8 mouse cellular contexts compared by ENCODE assay signal in the genomic region with DNA sequence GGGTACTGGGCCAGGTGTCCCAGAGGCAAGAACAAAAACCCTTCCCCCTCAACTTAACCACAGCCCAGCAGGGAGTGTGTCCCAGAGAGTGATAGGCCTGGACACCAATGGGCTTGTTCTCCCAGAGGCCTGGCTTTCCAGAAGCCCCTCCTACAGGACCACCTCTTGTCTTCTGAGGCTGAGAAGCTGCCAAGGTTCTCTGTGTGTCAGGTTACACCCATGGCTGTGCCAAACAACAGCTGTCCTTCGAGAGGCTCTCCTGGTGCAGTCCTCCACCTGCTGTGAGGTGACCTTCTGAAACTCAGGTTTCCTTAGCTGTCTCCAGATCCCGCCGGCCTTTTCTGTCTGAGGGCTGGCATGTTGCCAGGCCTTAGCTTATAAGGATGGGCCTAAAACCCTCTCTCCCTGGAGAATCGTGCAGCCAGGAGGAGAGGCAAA. TPM values are rescaled to one million over a fixed set of nuclear protein-coding genes. Genes with fewer than 3 reads are reported as not detected.
DNase-seq lines count a peak whose midpoint lies in the region; ATAC-seq and TF ChIP-seq lines count a peak whose summit lies in the region.

No protein-coding gene starts in this region.

- H3K4me2 ChIP-seq in forebrain, embryonic 14.5 days (ENCODE audit: low read length): no peak overlapping the region

- peaks cover 33% of the 10 kb centered on the region for H3K4me1 ChIP-seq in E14TG2a.4 (replicated peaks; ENCODE audit: low read depth, low read length)
- no peaks in the 10 kb centered on the region for H3K4me1 ChIP-seq in forebrain, embryonic 14.5 days (ENCODE audit: control insufficient read depth, insufficient read depth, low read length)
- H3K4me1 ChIP-seq in midbrain, embryonic 10.5 days: peaks cover 6% of the 10 kb centered on the region

- peak; percentile 61 for DNase-seq in brain, adult 2 months (ENCODE audit: low read depth, low spot score)
- peak; percentile 66 for DNase-seq in forebrain, embryonic 14.5 days (ENCODE audit: low spot score)
- DNase-seq in kidney, adult 18-20 months: peak; percentile 37
- peak; percentile 20 for DNase-seq in midbrain, embryonic 10.5 days (ENCODE audit: low spot score)
- no peak for DNase-seq in left cerebral cortex, adult 8-10 months (ENCODE audit: low spot score in 2 of 2)
- DNase-seq in left cerebral cortex, postnatal 36 days (ENCODE audit: low spot score in 2 of 2): no peak

- ATAC-seq in forebrain, embryonic 14.5 days: peak; percentile 71
- ATAC-seq in activated CD4-positive, CD25-positive, alpha-beta regulatory T cell, adult 4 months: no peak

- peak overlapping the region; percentile 42; the same call in 1 of the 2 replicates for H3K4me3 ChIP-seq in E14TG2a.4 (replicated peaks; ENCODE audit: low read length)
- no peak overlapping the region for H3K4me3 ChIP-seq in forebrain, embryonic 14.5 days (ENCODE audit: low read depth, low read length)
- no peak overlapping the region for H3K4me3 ChIP-seq in midbrain, embryonic 10.5 days

- H3K27ac ChIP-seq in forebrain, embryonic 14.5 days (ENCODE audit: low read depth, low read length): no peak overlapping the region
- no peak overlapping the region for H3K27ac ChIP-seq in midbrain, embryonic 10.5 days (replicated peaks)

- WGBS in forebrain, embryonic 14.5 days: 5% methylated on average over 4 of the region's 4 CpGs
- WGBS in midbrain, embryonic 10.5 days: 14% methylated on average over 4 of the region's 4 CpGs

- peaks cover 21% of the 10 kb centered on the region for H3K9me3 ChIP-seq in E14TG2a.4 (ENCODE audit: low read length)
- no peaks in the 10 kb centered on the region for H3K9me3 ChIP-seq in forebrain, embryonic 14.5 days (replicated peaks; ENCODE audit: control insufficient read depth, low read length)
- peaks cover 1% of the 10 kb centered on the region; the same call in 1 of the 2 replicates for H3K9me3 ChIP-seq in midbrain, embryonic 10.5 days (replicated peaks)

- H3K9ac ChIP-seq in forebrain, embryonic 14.5 days (ENCODE audit: low read length): no peak overlapping the region

- no peaks in the 10 kb centered on the region; the same call in 1 of the 2 replicates for H3K27me3 ChIP-seq in E14TG2a.4 (ENCODE audit: insufficient read depth, low read length)
- no peaks in the 10 kb centered on the region for H3K27me3 ChIP-seq in forebrain, embryonic 14.5 days (replicated peaks; ENCODE audit: control insufficient read depth, insufficient read depth, low read length)
- H3K27me3 ChIP-seq in midbrain, embryonic 10.5 days (ENCODE audit: low read depth, poor library complexity, severe bottlenecking): no peaks in the 10 kb centered on the region

- TF ChIP-seq CTCF in E14TG2a.4 (conservative IDR thresholded peaks at IDR 0.05; ENCODE audit: low read length): no peak

- intact Hi-C loops in left cerebral cortex, postnatal 36 days (cut with DNase I): loop anchor here (10.0 kb wide), 1 partner anchor 133 kb away; no protein-coding TSS in a partner anchor

- H3K36me3 ChIP-seq in E14TG2a.4 (ENCODE audit: insufficient read depth, low read length): no peaks in the 10 kb centered on the region
- no peaks in the 10 kb centered on the region for H3K36me3 ChIP-seq in forebrain, embryonic 14.5 days (ENCODE audit: control insufficient read depth, insufficient read depth, low read length)
- no peaks in the 10 kb centered on the region for H3K36me3 ChIP-seq in midbrain, embryonic 10.5 days

RNA-seq across cellular contexts. Expression of a gene that starts 29.2 kb away (rescaled TPM):
- polyA plus RNA-seq in forebrain, embryonic 14.5 days (2014; fragmentation: Nextera tagmentation; extraction: Ambion mirVana): 33.3 and 40.0 TPM in 2 replicates
- 41.0 and 41.9 TPM in 2 replicates for polyA plus RNA-seq in midbrain, embryonic 10.5 days (2016; fragmentation: Nextera tagmentation; extraction: Ambion mirVana)
- polyA plus RNA-seq in activated CD4-positive, CD25-positive, alpha-beta regulatory T cell, adult 4 months (2017; shearing (Covaris generic)): 10 to 100 TPM; 59.7 to 63.6 TPM
- total RNA-seq in left cerebral cortex, adult 8-10 months (2022): 10 to 100 TPM; 64.4 to 81.1 (median 79.0) TPM
- 10 to 100 TPM; 82.6 to 94.5 TPM for total RNA-seq in left cerebral cortex, postnatal 36 days (2021)

Comparison
In these comparisons a context has a peak if more than half of its experiments do, and no peak if none do; other contexts are left out.
1. DNase-seq: peak in brain, adult 2 months (single experiment), forebrain, embryonic 14.5 days (single experiment), kidney, adult 18-20 months (single experiment) and midbrain, embryonic 10.5 days (single experiment); none in left cerebral cortex, adult 8-10 months (0 of 2) and left cerebral cortex, postnatal 36 days (0 of 2).